Mouse (Mus musculus) right cerebral cortex, adult 18-20 months (tissue): Measurements from ENCODE around the gene Psenen.

ENCODE experiments used
- DNase-seq: peaks from one replicate; pipeline ENCODE4 v3.0.0; 2022; ENCODE audit warnings: mixed read lengths

Gene Psenen

DNA sequence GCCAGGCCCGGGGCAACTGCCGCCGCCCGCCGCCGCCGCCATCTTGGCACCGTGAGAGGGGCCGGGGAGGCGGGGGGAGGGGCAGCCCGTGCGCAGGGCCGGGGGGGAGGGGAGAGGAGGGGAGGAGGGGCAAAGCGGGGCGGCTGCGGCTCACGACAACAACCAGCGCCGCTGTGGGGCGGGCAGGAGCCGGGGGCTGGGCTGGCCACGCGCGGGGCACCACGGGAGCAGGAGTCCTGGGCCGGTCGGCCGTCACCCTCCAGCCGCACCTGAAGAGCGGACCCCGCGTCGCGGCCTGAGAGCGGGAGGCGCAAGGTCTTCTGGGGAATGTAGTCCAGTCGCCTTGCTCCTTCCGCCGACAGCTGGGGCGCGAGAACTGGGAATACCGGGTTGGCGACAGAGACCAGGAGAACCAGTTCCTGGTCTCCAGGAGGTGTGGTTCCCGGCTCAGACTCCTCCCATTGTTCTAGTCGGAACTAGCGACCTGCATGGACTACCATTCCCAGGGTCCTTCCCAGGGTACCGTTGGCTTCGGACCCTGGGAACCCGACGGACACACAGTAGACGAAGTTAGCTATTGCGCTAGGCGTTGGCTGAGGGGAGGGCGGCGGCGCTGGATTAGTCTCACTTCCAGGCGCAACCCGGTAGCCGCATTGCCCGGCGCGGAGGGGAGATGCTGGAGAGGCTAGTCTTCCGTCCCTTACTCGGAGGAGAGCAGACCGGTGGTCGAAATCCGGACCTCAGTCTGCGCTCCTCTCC is 25.4 kb upstream of the Psenen start, which contains the start of gene Kmt2b:
Gene Kmt2b (minus strand): TSS at position 51 of the 759 bp plus-strand sequence.
- DNase-seq: peak; percentile 98

GRCm38 (mm10) chr7:30587842-30588667 is 24.6 kb upstream of the Psenen start:
- DNase-seq: no peak

GRCm38 (mm10) chr7:30586455-30587020 is 23.1 kb upstream of the Psenen start:
- DNase-seq: no peak

DNA sequence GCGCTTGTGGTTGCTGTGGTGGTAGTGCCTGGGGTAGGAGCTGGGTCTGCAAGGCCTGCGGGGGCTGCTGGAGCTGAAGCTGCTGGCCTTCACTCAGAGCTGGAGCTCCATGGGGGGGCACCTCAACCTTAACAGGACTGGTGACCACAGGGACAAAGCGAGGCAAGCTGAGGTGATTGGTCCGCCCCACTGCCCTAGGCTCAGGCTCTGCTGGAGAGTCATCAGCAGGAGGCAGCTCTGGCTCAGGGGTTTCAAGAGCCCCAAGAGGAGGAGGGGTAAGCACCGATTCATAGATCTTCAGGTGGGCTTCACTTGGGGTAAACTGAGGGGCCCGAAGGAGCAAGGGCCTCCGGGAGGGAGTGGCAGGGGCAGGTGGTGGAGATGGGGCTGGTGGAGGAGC is 21.7 kb upstream of the Psenen start:
- no peak for DNase-seq

GRCm38 (mm10) chr7:30584339-30584738 is 20.9 kb upstream of the Psenen start:
- DNase-seq: no peak

DNA sequence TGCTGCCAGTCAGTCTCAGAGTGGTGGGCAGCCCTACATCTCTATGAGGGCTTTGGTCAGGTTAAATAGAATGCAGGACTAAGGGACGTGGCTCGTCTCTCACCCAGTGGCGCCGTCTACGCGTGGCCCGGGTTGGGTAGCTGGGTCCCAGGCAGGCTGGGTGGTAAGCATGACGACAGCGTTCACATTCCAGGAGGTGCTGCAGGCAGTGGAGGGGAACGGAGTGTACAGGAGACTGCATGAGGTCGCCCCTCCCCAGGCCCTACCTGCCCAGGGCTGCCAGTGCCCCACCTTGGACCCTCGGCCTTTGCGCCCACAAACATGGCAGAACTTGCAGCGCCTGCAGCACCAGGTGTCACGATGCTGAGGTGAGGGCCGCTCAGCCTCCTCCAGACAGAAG is 18.1 kb upstream of the Psenen start:
- no peak for DNase-seq

GRCm38 (mm10) chr7:30579950-30580349 is 16.5 kb upstream of the Psenen start:
- no peak for DNase-seq

- DNase-seq: no peak
Measured at GRCm38 (mm10) chr7:30572969-30573368, 9.5 kb upstream of the Psenen start.

- no peak for DNase-seq
Measured at GRCm38 (mm10) chr7:30572389-30572788, 9.0 kb upstream of the Psenen start.

- no peak for DNase-seq
Measured at GRCm38 (mm10) chr7:30567555-30567954, 4.1 kb upstream of the Psenen start.

DNA sequence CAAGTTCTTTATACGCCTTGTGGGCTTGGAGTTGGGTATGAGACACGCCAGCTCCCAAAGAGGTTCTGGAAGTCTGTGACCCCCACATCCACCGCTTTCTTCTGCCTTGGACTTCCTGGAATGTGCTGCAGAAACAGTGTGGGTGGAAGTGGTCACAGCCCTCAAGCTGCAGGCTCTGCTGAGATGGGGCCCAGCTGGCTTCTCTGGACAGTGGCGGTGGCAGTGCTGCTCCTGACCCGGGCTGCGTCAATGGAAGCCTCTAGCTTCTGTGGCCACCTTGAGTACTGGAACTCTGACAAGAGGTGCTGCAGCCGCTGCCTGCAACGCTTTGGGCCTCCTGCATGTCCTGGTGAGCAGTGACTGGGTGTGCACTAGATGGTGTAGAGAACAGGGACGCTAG is 2.6 kb upstream of the Psenen start:
- no peak for DNase-seq

DNA sequence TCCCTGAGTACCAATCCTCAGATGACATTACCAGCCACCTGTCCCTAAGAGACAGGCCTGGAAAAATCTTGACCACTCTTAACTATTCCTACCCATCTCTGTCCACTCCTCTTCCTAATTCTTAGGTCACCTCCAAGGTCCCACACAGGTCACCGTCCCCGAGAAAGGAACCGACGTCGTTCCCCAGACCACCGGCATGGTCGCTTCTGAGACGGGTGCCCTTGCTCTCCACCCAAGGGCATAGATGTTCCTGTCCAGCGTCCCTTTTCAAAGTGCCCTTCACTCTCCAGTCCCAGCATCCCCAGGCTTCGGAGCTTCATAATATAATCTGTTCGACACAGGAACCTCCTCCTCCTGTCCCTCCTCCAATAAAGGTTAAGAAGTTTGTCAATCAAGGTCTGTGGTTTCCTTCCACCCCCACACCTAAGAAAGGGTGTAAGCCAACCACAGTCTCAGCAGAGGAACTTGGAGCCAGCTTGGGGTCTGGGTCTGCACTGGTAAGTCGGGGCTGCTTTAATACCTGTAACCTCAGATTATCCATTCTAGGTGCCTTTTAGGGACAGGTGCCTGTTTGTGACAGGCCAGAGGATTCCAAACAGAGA is 1.6 kb upstream of the Psenen start, which contains the start of gene Igflr1:
Gene Igflr1 (plus strand): TSS at position 458 of the 602 bp plus-strand sequence.
- DNase-seq: no peak

- no peak for DNase-seq
Measured at GRCm38 (mm10) chr7:30563906-30564280, 466 bp upstream of the Psenen start.

GRCm38 (mm10) chr7:30562526-30563116 is 806 bp downstream of the Psenen start:
- peak; percentile 37 for DNase-seq

DNA sequence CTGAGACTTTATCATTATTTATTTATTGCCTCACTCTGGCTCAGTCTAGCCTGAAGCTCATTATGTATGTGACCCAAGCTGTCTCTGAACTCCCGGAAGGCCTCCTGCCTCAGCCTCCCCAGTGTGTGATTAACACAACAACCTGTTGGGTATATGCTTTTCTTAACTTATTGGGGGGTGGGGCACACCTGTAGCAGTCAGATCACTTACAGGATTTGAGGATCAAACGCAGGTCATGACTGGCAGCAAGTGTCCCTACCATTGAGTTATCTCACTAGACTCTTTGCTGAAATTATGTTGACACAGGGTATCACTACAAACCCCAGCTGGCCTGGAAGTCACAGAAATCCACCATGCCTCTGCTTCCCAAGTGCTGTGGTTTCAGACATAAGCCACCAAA is 3.1 kb downstream of the Psenen start:
- no peak for DNase-seq

GRCm38 (mm10) chr7:30559443-30559954 is 3.9 kb downstream of the Psenen start, which contains the start of gene Lin37:
Gene Lin37, minus strand, starts transcription at chr7:30559838.
- peak; percentile 99 for DNase-seq

DNA sequence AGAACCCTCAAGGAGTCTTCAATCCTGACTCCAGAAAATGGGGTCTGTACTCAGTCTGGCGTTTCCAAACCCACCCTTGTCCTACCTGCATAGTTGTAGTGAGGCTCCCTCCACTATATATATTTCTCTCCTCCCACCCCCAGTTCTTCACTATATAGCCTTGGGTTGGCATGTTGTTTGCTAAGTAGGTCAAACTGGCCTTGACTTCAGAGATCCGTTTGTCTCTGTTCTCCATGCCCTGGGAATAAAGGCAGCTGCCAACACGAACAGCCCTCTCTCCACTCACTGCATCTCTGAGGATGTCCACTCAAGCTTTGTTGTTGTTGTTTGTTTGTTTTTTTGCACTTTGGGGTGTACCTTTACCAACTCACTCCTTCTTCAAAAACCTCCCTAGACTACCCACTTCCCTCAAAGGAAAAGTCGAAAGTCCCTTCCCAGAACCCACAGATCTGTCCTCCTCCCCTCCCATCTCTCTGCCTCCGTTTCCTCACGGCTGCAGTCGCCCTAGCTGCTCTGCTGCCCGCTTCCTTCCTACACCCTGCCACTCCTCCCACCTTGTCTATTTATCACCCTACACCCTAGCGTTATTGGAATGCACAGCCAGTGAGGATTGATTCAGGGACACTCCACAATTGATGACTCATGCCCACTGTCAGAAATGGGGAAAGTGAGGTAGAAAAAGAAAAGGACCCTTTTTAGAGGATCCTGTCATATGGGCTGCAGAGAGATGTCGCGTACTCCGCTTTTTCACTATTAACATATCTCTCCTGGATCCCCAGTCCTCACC is 4.6 kb downstream of the Psenen start:
- DNase-seq: no peak

DNA sequence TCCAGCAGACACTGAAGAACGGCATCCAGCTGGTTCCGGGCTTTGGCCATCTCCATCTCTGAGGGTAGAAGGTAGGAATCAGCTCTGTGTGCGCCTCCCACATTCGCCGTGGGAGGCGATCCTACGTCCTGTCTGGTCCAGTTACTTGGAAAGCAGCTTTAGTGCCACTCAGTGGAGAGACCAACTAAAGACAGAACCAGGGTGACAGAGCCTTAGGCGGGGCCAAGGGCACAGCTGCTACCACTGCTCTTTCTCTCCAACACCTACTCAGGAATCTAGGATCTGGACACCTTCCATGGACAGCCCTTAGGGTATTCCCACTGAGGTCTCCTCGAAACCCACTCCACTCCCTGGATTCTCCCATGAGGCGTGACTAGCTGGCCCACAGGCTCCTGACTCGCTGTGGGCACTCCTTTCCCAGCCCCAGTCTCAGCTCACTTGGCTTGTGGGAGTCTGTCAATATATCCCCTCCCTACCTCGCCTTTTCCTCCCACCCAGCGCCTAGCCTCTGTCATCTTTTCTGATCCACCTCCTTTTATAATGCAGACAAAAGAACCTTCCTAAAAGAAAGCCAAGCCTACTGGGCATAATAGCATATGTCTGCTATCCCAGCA is 5.4 kb downstream of the Psenen start:
- no peak for DNase-seq

DNA sequence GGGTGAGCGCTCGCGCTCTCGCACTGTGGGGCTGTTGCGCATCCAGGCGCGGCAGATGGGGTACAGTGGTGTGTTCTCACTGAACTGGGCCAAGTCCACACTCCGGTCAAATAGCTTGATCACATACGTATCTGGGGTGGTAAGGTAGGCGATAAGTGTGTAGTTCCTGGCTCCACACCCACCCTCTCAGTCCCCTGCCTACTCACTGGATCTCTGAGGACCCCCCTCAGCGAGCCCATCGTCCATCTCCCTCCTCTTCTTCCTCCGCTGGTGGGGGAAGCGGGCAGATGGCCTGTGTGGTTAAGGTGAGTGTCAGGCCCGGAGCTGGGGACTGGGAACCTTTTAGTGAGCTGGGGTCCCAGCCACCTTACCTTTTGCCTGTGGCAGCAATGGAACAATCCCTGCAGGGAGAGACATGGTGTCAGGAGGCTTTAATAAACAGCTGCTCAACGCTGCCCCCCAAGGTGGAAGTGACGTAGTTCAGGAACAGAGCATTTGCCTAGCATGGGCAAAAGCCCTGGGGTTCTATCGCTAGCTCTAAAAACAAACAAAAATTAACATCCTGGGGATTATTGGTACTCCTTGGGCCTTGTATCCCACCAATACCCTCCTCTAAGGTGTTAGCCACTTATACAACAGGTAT is 6.4 kb downstream of the Psenen start:
- DNase-seq: no peak

- DNase-seq: no peak
Measured at GRCm38 (mm10) chr7:30553810-30554584, 9.4 kb downstream of the Psenen start.
